Mouse (Mus musculus): Measurements from ENCODE around the gene Ppm1h. TPM values are rescaled to one million over a fixed set of nuclear protein-coding genes. Genes with fewer than 3 reads are reported as not detected.
"Not testable (repeated sequence)": the region's sequence is repeated elsewhere in the genome, so short reads cannot be mapped to it uniquely, and the experiment has no call there.

Gene Ppm1h
- total RNA-seq, 2 experiments from 2014 or later: 88.0 to 98.7 TPM

- intact Hi-C loops (cut with DNase I): no loop called here
- DNase-seq (ENCODE audit: low spot score in 2 of 2): no peak
Measured at GRCm38 (mm10) chr10:122901379-122901778, 222.8 kb downstream of the Ppm1h start.

GRCm38 (mm10) chr10:122909406-122910032 is 231.0 kb downstream of the Ppm1h start:
- no peak for DNase-seq (ENCODE audit: low spot score in 2 of 2)

GRCm38 (mm10) chr10:122910798-122911225 is 232.2 kb downstream of the Ppm1h start:
- intact Hi-C loops (cut with DNase I): loop anchor here (5.0 kb wide), 1 partner anchor 76 kb away; no protein-coding TSS in a partner anchor
- no peak for DNase-seq (ENCODE audit: low spot score in 2 of 2)

More at GRCm38 (mm10) chr10:122909406-122910032, 231.0 kb downstream of the Ppm1h start:
- intact Hi-C loops (cut with DNase I): loop anchor here (5.0 kb wide), 1 partner anchor 78 kb away; no protein-coding TSS in a partner anchor

- DNase-seq (ENCODE audit: low spot score in 2 of 2): no peak
- intact Hi-C loops (cut with DNase I): loop anchor here (2.0 to 5.0 kb wide), 2 partner anchors 76 to 105 kb away; no protein-coding TSS in a partner anchor
Measured at GRCm38 (mm10) chr10:122911668-122912067, 233.1 kb downstream of the Ppm1h start.

DNA sequence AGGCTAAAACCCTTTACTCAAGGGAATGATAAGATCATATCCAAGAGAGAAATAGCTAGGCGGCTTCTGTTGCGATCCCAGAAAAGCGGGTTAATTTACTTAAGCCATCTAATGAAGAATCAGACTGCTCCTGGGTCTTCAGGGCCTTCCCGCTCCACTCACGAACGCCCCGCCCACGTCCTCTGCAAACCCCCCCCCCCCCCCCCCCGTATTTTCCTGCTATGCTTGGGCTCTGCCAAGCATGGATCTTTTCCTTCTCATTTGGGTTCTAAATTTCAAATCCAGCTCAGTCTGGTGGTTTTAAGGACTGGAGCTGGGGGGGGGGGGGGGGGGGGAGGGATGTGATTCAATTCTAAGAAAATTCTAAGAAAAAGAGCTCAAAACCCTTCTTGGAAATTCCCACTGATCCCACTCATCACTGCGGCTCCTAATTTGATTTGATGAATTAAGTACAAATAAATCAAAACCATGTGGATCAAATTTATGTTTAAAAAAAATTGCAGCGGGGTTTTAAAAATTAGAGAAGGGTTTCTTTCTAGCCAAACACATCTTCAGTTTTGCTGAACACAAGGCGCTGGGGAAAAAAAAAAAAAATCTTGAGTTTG is 233.6 kb downstream of the Ppm1h start:
- no peak for DNase-seq (ENCODE audit: low spot score in 2 of 2)
- intact Hi-C loops (cut with DNase I): loop anchor here (2.0 to 5.0 kb wide), 2 partner anchors 75 to 105 kb away; no protein-coding TSS in a partner anchor

DNA sequence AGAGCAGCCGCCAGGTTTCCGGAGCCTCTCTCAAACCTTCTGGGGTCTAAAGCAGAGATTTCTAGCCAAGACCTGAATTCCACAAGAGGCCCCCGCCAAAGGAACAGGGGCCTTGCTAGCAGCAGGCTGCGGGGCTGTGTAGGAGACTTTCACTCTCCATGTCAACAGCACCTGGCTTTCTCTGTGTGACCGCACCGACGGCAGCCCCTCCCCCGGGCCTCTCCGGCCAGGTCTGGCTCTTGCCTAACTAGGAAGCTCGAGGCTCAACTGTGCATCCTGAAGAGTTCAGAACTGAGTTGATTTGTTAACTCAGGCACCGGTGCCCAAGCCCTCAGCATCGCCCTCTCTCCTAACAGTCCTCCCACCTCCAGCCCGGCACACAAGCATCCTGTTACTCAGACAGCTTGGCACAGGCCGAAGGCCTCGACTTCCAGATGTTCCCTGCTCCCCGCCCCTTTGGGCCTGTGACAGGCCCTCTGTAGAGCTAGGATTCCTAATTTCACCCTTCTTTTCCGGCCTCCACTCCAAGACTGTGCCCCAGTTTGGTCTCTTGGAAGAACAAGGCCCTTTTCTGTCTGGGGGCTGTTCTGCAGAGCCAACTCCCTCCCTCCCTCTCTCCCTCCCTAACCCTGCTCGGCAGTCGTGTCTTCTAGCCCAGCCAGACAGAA is 234.3 kb downstream of the Ppm1h start:
- DNase-seq (ENCODE audit: low spot score in 2 of 2): peak; percentile 72 to 81
- intact Hi-C loops (cut with DNase I): loop anchor here (2.0 to 5.0 kb wide), 2 partner anchors 74 to 106 kb away; no protein-coding TSS in a partner anchor

GRCm38 (mm10) chr10:122913393-122913792 is 234.8 kb downstream of the Ppm1h start:
- no peak for DNase-seq (ENCODE audit: low spot score in 2 of 2)
- intact Hi-C loops (cut with DNase I): loop anchor here (2.0 to 5.0 kb wide), 2 partner anchors 74 to 107 kb away; no protein-coding TSS in a partner anchor

DNA sequence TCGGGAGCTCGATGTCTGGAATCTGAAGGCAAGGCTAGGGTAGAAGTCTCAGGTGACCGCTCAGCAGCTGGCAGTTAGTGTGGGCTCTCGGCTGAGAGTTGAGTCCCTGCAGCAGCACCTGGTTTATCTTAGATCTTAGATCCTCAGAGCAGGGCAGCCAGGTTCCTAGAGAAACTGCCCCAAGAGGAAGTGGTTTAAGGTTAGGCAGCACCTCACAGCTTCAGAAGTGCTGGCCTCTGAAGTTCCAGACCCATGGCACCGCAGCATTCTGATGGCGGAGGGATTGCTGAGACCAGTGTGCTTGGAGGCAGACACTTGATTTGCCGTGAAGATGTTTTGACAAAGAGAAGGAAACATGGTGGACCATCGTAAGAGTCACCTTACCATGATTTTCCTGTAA is 237.3 kb downstream of the Ppm1h start:
- DNase-seq (ENCODE audit: low spot score in 2 of 2): no peak
- intact Hi-C loops (cut with DNase I): no loop called here

DNA sequence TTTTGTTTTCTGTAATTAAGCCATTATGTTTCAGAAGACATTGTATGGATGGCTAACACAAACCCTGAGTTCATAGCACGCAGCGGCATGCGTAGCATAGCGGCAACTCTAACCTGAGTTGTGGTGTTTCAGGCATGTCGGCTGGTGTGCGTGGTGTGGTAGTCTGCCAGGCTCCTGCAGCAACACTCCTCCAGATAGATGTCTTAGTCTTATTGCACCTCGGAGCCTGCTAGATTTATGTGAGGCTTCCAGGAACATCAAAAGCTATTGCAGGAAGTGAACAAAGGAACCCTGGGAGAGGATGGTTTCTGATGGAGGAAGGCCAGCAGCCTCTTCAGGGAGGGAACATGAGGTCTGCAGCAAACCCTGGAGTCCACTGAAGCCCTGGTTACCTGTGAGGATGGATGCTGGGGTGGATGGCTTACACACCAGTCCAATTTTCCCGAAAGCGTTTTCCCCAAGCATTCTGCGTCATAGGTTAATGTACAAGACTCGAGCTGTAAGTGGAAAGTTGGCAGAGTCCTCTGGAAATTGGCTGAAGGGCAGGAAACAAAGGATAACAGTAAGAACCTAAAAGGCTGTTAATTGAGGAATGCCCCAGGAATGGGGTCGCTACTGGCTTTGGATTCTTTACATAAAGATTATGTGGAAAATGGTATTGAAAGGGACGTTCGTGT is 239.2 kb downstream of the Ppm1h start:
- no peak for DNase-seq (ENCODE audit: low spot score in 2 of 2)
- intact Hi-C loops (cut with DNase I): no loop called here

- no peak for DNase-seq (ENCODE audit: low spot score in 2 of 2)
- intact Hi-C loops (cut with DNase I): no loop called here
Measured at GRCm38 (mm10) chr10:122918325-122918694, 239.7 kb downstream of the Ppm1h start.

GRCm38 (mm10) chr10:122918754-122919153 is 240.2 kb downstream of the Ppm1h start:
- intact Hi-C loops (cut with DNase I): no loop called here
- DNase-seq (ENCODE audit: low spot score in 2 of 2): no peak

DNA sequence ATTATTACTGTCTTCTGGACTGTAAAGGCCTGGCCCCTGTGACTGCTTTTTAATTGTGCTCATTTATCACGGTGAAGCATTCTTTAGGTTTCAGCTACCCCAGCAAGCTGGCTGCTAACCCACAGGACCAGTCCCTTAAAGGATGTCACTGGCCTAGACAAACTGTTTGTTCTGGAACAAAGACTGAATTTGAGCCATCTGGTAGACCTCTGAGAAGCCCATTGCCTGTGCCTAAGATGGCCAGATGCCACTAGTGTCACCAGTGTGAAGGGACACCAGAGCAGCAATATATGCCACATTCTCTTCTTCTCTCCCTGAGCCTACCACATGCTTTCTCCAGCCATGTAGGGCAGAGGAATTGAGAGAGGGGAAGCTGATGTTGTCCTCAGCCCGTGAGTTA is 240.9 kb downstream of the Ppm1h start:
- intact Hi-C loops (cut with DNase I): no loop called here
- DNase-seq (ENCODE audit: low spot score in 2 of 2): no peak

GRCm38 (mm10) chr10:122920218-122920795 is 241.7 kb downstream of the Ppm1h start:
- intact Hi-C loops (cut with DNase I): no loop called here
- DNase-seq (ENCODE audit: low spot score in 2 of 2): no peak

- DNase-seq (ENCODE audit: low spot score in 2 of 2): no peak
- intact Hi-C loops (cut with DNase I): no loop called here
Measured at GRCm38 (mm10) chr10:122922226-122922625, 243.7 kb downstream of the Ppm1h start.

DNA sequence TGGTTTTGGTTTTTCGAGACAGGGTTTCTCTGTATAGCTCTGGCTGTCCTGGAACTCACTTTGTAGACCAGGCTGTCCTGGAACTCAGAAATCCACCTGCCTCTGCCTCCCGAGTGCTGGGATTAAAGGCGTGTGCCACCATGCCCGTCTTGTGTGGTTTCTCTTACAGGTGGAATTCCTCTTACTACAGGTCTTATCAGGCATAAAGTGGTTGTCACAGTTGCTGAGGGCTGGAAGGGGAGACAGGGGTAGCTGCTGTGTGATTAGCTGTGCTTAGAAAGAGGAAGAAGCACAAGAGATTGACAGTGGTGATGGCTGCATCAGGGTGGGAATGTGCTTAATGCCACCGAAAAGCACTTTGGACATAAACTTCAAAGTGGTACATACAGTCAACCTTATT is 246.0 kb downstream of the Ppm1h start:
- DNase-seq (ENCODE audit: low spot score in 2 of 2); intact Hi-C loops (cut with DNase I): not testable (repeated sequence)

DNA sequence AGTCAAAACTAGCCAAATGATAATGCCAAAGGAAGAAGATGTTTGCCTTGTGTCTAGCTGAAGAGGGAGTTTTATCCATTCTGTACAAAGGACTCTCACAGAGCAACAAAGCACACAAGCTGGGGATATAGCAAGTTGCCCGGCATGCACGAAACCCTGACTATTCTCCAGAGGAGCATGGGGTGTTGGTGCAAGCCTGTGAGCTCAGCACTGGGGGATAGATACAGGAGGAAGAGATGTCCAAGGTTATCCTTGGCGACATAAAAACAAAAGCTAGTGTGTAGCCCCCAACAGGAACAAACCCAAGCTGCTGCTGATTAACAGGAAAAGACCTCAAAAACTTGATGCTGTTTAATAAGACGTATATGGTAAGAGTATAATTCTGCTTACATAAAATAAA is 247.7 kb downstream of the Ppm1h start:
- intact Hi-C loops (cut with DNase I): no loop called here
- no peak for DNase-seq (ENCODE audit: low spot score in 2 of 2)

DNA sequence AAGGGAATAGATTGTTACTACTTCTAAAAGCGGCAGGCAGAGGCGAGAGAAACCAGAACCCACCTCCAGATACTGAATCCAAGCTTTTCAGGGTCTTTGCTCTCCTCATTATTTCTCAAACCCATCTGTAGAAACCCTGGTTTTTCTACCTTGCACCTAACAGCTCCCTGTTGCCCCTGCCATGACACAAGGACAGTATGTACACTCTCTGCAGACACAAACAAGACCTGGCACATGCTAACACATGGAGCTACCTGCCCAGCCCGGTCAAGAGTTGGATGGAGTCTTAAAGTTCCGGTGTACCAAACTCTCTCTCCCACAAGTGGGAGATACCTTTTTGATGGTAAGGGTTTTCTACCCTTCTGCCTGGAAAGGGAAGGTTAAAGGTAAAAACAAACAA is 252.0 kb downstream of the Ppm1h start:
- no peak for DNase-seq (ENCODE audit: low spot score in 2 of 2)
- intact Hi-C loops (cut with DNase I): loop anchor here (5.0 kb wide), 2 partner anchors 57 to 78 kb away; no protein-coding TSS in a partner anchor

DNA sequence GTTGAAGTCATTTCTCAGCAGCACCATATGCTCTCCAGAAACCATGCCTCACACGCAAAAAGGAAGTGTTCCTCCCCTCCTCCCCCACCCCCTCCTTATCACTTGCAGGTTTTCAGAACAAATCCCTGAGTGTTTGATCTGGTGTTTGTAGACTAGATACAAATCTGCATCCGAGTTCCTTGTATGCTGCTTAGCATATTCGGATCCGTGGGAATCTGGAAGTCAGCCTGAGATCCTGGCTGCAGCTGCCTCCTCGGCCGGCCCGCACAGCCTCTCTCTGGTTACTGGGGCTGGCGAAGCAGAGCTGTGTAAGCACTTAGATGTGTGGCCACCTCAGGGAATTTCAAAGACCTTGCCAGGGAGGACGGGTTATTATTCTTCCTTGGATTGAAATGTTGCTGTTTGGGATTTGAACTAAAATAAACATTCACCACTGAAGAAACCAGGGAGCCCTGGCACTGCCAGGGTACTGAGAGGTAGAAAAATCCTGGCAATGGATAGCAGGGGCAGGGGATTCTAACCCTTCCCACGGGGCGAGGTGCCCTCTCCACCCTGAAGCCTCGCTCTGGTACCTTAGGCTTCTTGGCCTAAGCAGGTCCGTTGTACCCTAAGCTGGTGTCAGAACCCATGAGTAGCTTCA is 252.8 kb downstream of the Ppm1h start:
- intact Hi-C loops (cut with DNase I): loop anchor here (5.0 kb wide), 2 partner anchors 56 to 79 kb away; no protein-coding TSS in a partner anchor
- DNase-seq (ENCODE audit: low spot score in 2 of 2): peak; percentile 70 to 76
